Mouse (Mus musculus): ENCODE measurements around the gene Tada1.
A peak's percentile ranks its signal among the peaks of the same experiment; 100 is the strongest.

Tada1 gene

DNA sequence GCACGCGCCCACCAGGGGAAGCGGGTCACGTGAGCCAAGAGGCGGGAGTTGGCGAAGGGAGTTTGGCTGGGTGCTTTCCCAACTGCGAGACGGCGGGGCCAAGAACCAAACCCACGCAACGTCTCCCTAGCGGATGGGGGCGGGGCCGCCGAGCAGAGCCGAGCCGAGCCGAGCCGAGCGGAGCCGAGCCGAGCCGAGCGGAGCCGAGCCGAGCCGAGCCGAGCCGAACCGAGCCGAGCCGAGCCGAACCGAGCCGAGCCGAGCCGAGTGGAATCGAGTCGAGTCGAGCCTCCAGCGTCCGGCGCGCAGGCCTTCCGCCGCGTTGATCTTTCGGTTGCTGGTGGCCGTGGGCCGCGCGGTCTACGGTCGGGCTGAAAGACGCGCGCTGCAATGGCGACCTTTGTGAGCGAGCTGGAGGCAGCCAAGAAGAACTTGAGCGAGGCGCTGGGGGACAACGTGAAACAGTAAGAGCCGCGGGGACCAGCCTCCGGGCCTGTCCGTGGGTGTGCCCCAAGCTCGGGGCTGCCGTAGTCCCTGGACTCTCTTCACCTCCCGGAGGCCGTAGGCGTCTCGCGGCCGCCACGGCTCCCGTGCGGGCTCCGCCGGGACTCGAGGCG, at the start of gene Tada1:
Gene Tada1 (plus strand): TSS at position 85 of the 617 bp plus-strand sequence.
- DNase-seq: peak; percentile 96 to 97

DNA sequence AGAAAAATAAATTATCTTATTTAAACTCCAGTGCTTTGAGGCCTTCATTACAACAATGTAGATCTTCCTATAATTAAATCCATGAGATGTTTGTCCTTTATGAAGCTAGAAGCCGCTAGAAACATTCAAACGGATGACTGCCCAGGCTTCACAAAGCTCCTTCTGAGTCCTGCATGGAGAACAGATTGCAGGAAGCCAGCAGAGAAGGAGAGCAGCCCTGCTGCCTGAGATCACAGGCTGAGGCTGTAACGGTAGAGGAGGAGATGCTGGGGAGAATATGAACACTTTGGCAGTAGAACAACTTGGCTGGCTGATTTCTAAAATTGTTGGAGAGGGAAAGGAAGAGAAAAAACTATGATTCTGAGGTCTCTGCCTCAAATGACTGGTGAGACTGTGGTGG, 48.1 kb upstream of the Tada1 start:
- DNase-seq: peak; percentile 45 to 59

DNA sequence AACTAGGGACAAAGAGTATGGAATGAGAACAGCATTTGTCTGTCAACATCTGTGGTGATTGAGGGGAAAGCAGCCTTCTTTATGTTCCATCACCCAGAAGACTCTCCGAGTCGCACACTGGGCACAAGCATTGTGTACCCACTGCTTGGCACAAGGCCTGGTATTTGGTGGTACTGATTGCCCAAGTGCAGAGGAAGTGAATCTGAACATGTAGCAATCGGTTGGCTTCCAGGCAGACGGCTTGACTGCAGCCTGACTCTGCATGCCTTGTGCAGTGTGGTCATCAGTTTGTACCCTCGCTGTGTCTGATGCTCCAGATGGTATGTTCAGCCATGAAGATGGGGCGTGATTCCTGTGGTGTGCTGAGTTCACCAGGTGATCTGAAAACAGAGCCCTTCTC, 39.8 kb upstream of the Tada1 start:
- DNase-seq: no peak

DNA sequence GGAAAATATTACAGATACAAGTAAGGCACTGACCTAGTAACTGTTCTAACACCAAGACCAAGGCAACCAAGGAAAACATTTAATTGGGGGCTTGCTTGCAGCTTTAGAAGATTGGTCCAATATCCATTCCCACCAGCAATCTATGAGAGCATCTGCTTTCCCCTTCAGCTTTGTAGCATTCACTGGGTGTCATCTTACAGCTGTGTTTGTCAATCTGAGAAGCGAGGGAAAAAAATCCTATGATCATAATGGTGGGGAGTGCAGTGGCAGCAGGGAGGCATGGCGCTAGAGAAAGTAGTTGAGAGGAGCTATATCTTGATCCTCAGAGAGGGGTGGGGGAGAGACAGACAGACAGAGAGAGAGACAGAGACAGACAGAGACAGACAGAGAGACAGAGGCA, 36.8 kb upstream of the Tada1 start:
- no peak for DNase-seq

DNA sequence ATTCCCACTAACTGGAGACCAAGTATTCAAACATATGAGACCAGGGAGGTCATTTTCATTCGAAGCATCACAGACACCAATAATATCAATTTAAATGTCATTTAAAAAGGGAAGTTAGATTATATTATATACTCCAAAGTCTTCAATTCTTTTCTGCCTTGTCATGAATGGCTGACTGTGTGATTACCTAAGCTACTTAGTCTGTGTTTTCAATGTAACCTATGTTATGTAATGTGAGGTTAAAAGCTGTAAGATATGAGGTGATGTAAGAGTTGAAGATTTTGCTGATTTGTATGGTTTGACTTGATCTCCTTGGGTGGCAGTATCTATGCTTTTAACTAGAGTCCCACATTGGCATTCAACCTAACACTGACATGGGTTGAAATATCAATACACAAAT, 36.4 kb upstream of the Tada1 start:
- no peak for DNase-seq

DNA sequence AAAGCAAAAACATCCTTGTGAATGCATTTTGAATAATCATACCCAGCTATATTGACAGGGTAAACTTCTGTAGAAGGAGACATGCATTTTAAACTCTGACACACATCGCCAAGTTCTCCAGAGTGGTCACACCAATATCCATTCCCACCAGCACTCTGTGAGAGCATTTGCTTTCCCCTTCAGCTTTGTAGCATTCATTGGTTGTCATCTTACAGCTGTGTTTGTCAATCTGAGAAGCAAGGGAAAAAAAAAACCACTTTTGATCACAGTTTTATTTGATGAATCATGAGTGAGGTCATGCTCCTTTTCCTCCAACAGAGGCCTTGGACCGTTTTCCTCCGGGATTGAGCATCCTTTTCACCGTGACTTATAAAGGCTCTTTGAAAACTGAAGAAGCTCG, 35.3 kb upstream of the Tada1 start:
- no peak for DNase-seq

DNA sequence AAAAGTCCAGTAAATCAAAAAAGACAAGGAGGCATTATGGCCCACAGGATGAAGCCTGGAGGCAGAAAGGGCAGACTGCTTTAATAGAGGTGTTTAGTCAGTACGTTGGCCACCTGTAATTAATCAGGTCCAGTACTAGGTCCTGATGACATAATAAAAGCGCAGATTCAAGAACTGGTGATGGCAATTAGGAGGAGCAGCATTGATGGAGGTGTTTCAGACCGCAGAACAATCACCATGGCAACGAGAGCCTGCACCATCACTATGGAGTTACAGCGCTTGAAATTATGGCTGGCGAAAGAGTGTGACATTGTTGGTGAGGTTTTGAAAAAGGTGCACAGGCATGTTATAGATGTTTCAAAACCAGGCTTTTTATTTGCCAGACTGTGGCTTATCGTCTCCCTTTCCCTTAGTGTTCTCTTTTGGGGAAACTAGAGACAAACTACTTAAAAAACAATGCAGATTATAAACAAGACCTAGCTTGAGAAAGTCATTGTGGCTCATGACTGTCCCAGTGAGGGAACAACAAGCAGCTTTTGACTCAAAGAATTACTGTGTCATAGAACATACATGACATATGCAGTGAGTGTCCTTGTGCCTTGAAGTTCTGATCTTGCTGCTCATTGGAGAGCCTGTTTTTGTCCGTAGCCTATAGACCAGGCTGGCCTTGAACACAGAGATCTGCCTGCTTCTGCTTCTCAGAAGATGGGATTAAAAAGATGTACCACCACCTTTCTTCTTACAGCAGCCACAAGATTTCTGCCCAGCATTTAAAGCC, 34.4 kb upstream of the Tada1 start:
- DNase-seq: no peak

DNA sequence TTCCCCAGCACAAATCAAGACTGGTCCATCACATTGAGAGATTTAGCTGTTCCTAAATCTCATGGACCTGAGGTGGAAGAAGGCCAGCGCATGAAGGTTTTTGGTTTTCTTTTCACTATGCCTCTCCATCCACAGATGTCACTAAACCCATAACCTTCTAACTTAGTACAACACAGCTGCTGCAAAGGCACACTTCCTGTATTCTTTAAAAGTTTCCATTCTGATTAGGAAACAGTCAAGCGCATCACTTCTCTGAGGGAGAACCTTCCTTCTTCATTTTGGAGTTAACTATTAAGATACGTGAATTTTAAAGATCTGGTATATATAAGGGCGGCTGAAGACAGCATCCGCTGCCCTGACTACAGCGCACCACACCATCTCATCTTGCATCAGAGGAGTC, 33.3 kb upstream of the Tada1 start:
- DNase-seq: no peak

DNA sequence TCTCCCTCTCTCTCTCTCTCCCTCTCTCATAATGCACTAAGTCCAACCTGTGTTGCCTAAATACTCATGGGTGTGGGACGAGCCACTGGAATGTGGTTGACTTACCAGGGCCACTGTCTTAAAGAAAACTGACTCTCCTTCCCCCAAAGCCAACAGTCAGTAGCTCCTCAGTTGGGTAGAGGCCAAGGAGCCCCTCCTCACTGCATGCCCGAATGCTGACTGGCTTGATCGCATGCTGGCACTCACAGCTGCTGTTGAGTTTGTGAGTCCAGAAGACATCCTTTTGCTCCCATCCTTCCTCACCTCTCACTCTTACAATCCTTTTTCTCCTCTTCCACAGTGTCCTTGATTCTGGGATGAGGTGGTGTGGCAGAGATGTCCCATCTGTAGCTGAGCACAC, 32.0 kb upstream of the Tada1 start:
- peak; percentile 55 to 66 for DNase-seq

DNA sequence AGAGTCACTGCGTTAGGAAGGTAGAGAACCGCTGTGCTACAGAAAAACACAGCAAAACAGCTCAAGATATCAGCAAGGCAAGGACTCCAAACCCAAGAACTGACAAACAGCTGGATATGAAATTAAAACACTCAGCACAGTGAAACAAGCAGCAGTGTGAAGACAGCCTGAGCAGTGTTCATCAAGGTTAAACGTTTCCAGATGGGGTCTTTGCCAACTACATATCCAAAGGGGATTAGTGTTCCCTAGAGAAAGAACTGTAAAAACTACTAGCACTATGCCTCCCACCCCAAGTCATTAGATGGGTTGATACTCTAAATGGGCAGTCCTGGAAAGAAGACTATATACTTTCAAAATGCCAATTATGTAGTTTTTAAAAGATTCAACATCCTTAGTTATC, 29.6 kb upstream of the Tada1 start:
- no peak for DNase-seq

DNA sequence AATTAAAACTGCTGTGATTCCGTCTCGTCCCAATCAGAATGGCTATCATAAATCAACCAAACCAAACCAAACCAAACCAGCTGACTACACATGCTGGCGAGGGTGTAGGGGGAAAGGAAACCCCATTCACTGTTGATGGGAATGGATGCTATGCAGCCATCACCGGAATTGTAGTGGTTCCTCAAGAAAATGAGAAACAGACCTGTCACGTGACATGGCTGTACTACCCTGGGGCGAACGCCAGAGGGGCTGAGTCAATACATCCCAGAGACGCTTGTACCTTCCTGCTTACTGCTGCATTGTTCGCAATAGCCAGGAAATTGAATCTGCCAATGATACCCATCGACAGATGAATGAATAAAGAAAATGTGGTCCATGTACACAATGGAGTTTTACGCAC, 29.1 kb upstream of the Tada1 start:
- no peak for DNase-seq

DNA sequence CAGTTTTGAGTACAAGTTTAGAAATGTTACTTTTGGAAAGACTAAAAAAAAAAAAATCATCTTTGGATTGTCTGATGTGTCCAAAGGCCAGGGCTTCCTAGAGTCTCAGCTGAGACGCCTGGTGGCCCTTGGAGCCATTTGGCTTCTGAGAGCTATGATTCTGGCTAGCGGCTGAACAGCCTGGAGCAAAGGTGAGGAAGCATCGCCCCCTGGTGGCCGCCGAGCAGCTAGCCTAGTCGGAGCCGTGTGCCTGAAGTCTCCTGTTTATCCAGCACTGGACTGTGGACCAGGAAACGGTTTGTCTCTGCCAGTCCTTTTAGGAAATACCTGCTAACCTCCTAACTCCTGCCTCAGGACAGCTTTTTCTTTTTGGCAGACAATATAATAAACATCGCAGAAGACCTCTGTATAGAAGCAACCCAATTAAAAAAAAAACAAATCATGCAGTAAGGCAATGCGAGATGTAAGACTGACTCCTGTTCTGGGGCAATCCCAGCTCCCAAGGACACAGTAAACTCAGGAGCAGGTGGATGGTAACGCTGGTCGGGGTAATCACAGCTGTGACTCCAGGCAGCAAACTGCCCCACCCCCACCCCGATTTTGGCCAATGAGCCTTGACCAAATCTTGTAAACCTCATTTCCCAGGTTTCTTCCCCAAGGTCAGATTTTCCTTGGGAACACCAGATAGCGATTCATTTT, 18.6 kb upstream of the Tada1 start:
- peak; percentile 98 to 99 for DNase-seq

DNA sequence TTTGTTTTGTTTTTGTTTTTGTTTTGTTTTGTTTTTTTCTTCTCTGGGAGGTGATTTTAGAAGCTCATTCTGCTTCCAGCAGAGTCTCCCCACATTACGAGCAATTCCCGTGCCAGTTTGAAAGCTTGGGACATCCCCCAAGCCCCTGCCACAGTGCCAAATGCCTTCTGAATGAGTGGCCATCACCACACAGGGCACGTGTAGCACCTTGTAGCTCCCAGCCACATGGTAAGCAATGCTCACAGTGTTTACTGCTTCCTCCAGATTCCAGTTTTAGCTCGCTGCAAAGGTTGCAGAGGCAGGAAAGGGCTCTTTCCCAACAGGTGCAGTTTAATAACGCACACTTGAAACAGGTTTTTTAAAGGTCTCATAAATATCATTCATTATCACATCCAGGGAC, 18.0 kb upstream of the Tada1 start:
- DNase-seq: peak in 1 of 2 experiments; percentile 61

DNA sequence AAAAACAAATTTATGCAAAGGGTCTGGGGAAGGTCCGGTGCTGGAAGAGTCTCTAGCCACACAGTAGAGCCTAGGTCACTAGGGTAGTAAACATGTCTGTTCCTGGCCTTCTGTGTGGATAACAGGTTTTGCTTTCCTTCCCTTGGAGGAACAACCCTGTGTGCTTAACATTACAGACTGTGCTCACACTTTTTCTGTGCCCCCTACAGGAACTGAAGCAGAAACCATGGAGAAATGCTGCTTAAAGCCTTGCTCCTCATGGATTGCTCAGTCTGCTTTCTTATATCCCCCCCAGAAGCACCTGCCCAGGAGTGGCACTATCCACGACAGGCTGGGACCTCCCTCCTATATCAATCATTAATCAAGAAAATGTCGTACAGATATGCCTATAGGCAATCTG, 17.1 kb upstream of the Tada1 start:
- DNase-seq: no peak

DNA sequence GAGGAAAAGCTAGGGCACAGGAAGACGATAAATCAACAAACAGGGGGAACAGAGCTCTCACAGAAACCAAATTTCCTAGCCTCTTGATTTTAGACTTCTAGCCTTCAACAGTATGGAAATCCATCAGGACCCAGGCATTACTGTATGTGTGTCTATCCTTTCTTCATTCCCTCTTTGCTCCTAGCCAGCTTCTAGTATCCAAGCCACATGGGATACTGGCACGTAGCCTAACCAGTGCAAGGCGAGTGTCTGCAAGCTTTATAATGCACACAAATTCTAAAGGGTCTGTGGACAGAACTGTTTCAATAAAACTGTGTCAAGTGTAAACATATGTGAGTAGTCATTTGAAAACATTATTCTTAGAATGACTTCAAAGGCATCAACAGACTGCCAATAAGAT, 16.2 kb upstream of the Tada1 start:
- no peak for DNase-seq

DNA sequence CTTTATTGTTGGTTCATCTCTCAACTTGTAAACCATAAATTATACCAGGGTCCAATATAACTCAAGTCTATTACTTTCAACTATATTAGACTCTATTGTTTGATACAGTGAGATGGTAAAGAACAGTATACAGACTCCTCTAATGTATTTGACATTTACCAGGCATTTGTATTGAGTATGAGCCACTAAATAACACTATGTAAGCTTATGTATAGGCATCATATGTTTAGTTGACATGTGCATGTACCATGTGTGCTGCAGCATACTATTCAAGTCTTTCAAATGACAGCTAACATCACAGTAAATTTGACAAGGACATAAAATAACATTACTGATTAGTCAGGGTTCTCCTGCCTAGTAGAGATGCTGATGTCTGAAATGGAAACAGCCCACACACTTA, 15.8 kb upstream of the Tada1 start:
- no peak for DNase-seq

DNA sequence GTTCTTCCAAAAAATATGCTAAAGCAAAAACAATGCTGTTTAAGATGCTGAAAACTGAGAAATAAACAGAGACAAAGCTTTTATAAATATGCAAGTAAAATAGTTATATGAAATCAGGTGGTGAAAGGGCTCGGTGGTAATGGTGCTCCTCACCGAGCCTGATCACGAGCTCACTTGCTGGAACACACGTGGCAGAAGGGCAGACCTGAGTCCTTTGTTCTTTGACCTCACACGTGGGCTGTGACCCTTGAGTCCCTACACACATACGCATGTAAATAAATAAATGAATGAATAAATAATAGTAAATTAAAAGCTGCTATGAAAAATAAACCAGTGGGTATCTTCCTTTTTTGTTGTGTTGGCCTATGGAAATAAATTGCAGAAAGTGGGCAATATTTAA, 1.7 kb upstream of the Tada1 start:
- no peak for DNase-seq

DNA sequence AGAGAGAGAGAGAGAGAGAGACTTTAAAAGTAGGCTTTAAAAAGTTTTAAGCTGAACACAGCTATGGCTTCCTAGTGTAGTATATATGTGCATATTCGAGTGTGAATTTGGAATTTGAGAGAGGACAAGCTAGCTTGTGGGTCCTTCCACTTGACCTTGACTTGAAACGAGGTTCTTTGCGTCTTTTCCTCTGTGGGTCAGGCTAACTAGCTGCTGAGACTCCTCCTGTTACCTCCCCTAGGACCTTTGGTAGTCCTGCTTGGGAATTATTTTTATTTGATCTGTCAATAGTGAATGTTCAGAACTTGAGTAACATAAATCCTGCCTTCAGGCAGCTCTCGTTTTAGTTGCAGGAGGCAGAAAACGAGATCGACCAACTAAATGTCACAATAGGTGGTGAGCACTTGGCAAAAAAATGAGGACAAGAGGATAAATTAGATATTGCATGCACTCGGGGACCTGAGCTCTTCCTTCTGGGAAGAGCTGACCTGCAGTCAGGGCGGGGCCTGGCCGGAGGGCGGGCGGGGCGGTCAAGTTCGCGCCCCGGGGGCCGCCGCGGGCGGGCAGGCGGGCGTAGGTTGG, 375 bp upstream of the Tada1 start:
- no peak for DNase-seq

DNA sequence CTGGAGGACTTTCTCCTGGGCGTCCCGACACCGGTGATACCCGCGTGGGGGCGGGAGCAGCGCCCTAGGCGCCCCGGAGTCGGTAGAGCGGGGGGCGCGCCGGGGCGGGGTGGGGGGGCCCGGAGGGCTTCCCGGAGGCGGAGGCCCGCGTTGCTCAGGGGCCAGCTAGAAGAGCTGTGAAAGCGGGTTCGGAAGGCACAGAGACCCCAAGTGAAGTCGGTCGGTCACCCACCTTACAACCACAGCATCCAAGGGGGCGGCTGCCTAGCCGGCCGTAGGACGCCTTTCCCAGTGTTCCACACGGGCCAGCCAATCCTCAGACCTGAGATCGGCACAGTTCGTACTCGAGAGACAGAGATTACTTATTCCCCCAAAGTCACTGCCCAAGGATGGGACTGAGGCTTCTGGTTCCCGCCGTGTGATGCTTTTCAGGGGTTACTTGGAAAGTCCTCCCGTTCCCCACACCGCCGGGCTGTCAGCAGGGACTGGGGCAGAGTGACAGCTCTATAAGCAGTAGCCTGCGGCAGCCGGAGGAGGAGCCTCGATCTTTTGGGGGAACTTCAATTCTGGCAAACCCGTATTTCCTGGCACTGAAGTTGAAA, 834 bp downstream of the Tada1 start:
- peak; percentile 70 for DNase-seq

DNA sequence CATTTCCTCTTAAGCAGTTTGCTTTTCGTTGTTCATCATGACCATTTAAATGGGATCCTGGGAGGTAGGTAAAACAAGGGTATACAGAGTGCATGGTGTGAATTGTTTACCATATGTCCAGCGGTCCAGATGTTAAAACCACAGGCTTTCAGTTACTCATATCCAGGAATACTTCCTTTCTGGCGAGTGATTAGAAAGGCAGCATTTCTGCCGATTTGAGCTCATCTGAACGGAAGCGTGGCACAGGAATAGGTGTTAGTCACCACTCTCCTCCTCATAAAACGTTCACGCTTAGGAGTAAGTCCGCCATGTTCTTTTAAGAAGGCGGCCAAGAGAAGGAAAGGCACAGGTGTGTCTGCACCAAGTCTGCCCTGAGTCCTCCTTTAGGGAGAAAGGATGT, 2.4 kb downstream of the Tada1 start:
- no peak for DNase-seq

DNA sequence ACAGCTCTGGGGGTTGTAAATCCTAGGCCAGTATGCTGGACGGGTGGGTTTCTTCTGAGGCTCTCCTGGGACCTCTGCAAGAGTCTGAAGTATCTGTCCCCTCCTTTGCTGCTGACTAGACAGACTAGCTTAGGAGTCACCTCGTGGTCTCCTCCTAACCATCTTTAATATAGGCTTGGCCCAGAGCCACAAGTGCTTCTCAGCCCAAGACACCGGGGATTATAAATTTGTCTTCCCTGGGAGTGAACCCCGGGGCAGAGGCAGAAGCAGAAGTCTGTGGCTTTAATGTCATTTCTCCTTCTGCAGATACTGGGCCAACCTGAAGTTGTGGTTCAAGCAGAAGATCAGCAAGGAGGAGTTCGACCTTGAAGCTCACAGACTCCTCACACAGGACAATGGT, 2.9 kb downstream of the Tada1 start:
- no peak for DNase-seq

DNA sequence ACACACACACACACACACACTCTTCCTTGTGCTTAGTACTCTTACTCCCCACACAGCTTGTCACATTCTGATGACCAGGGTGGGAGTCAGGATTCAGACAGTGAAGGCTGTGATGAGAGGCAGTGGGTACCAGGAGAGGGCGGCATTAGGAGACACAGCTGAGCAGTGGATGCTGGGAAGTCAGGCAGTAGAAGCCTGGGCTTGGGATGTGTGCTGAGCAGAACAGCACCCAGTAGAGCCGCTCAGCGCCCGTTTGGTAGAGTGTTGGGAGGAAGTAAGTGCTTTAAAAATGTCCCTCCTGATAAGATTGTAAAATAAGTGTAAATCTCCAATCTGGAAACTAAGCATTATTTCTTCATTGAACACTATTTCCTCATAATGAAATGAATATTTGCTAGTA, 3.7 kb downstream of the Tada1 start:
- DNase-seq: no peak

DNA sequence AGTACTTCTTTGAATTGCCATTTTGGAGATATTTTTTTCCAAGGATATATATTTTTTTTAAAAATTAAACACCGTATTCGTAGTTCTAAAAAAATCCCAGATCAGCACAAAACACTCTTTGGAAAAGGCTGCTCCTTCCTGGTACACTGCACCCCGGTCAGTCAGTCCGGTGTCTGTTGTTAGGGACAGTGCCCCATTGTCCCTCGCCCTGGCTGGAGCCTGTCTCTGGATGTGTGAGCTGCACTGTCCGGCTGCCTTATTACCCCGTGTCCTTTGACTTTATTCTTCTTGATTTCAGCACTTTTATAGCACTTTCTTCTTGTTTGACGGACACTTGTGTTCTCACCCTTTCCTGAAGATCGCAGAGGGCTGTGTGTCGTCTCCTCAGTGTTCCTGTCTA, 5.7 kb downstream of the Tada1 start:
- no peak for DNase-seq
